Mouse (Mus musculus) heart, postnatal 0 days (tissue): ENCODE data around the gene Prdm11.

Experiments
- CTCF ChIP-seq: IDR thresholded peaks from 2 replicates; pipeline ENCODE4 v1.5.1; 2016; ENCODE audit warnings: antibody characterized with exemption, control low read depth, low read depth
- EP300 ChIP-seq: IDR thresholded peaks from 2 replicates; pipeline ENCODE4 v1.6.1; 2016; ENCODE audit warnings: antibody characterized with exemption, low read depth

- TF ChIP-seq CTCF (no peak), EP300 (no peak)
Observed at GRCm38 (mm10) chr2:92975031-92975790, 70.8 kb downstream of the Prdm11 start.
